Mouse (Mus musculus) neural tube, embryonic 11.5 days (tissue): Measurements from ENCODE around the gene Ctcf. TPM values are rescaled to one million over a fixed set of nuclear protein-coding genes. Genes with fewer than 3 reads are reported as not detected.

Experiments used
- ATAC-seq: fragments of 200-750 bp; cut with Nextera tagmentation; 2 replicates; pipeline ENCODE4 v1.8.0; 2017; ENCODE audit warnings: moderate number of reproducible peaks, mild to moderate bottlenecking, moderate TSS enrichment, moderate library complexity; ENCODE audit not compliant: insufficient read depth, low FRiP score, low TSS enrichment
- DNase-seq: peaks from one replicate; pipeline ENCODE4 v3.0.0-alpha.2; 2015; ENCODE audit warnings: low spot score
- H3K27ac ChIP-seq: fragments of 300-500 bp; sonication (generic); 2 replicates; pipeline ENCODE4 v1.5.1; 2014; ENCODE audit warnings: low read depth, mild to moderate bottlenecking, low read length
- H3K27me3 ChIP-seq: fragments of 300-500 bp; sonication (generic); 2 replicates; pipeline ENCODE4 v1.6.1; 2014; ENCODE audit warnings: mild to moderate bottlenecking, low read length, mixed read lengths; ENCODE audit not compliant: control insufficient read depth, insufficient read depth
- H3K36me3 ChIP-seq: fragments of 300-500 bp; sonication (generic); 2 replicates; pipeline ENCODE4 v1.6.1; 2014; ENCODE audit warnings: mild to moderate bottlenecking, low read length, moderate library complexity, mixed read lengths; ENCODE audit not compliant: control insufficient read depth, insufficient read depth
- H3K4me1 ChIP-seq: fragments of 300-500 bp; sonication (generic); 2 replicates; pipeline ENCODE4 v1.6.1; 2014; ENCODE audit warnings: low read length, mixed read lengths; ENCODE audit not compliant: control insufficient read depth, insufficient read depth
- H3K4me2 ChIP-seq: fragments of 300-500 bp; sonication (generic); 2 replicates; pipeline ENCODE4 v1.6.1; 2014; ENCODE audit warnings: low read depth, mild to moderate bottlenecking, moderate library complexity
- H3K4me3 ChIP-seq: fragments of 300-500 bp; sonication (generic); 2 replicates; pipeline ENCODE4 v1.5.1; 2014; ENCODE audit warnings: low read depth, low read length
- H3K9ac ChIP-seq: fragments of 300-500 bp; sonication (generic); 2 replicates; pipeline ENCODE4 v1.6.1; 2014; ENCODE audit warnings: mild to moderate bottlenecking, low read length
- H3K9me3 ChIP-seq: fragments of 300-500 bp; sonication (generic); 2 replicates; pipeline ENCODE4 v1.6.1; 2016; ENCODE audit warnings: low read length; ENCODE audit not compliant: control insufficient read depth
- WGBS: fragments of 180-500 bp; shearing (Covaris S2); extraction: QIAGEN DNeasy Blood & Tissue Kit; methylation state at CpG from one replicate; pipeline ENCODE4 v1.1.7; 2014; 5-methylcytosine and 5-hydroxymethylcytosine counted together
- microRNA counts: library from miRNA; unstranded; fragments of <30 nt; microRNA quantifications from one replicate; lab custom pipeline; 2015
- microRNA-seq: library from miRNA; unstranded; fragments of <30 nt; microRNA quantifications from one replicate; pipeline ENCODE4, GENCODE M21; 2016
- polyA plus RNA-seq: library from polyadenylated mRNA; unstranded; fragments of >200 nt; fragmentation: Nextera tagmentation; extraction: Ambion mirVana; gene quantifications from 2 replicates; pipeline ENCODE4 v1.2.1, GENCODE M21; 2014

Gene Ctcf
- polyA plus RNA-seq, 1 experiment from 2014 or later, result 111 TPM

- Histone ChIP-seq H3K36me3 (peaks cover 5% of the 10 kb centered on the region), H3K9ac (no peak overlapping the region), H3K9me3 (no peaks in the 10 kb centered on the region), H3K27me3 (no peaks in the 10 kb centered on the region), H3K4me1 (no peaks in the 10 kb centered on the region), H3K4me2 (no peak overlapping the region), H3K27ac (no peak overlapping the region), H3K4me3 (no peak overlapping the region)
- DNase-seq (no peak), ATAC-seq (no peak)
- 89% methylated on average over 4 of the region's 4 CpGs for WGBS
Measured at GRCm38 (mm10) chr8:105719637-105720036, 83.3 kb downstream of the Ctcf start.

DNA sequence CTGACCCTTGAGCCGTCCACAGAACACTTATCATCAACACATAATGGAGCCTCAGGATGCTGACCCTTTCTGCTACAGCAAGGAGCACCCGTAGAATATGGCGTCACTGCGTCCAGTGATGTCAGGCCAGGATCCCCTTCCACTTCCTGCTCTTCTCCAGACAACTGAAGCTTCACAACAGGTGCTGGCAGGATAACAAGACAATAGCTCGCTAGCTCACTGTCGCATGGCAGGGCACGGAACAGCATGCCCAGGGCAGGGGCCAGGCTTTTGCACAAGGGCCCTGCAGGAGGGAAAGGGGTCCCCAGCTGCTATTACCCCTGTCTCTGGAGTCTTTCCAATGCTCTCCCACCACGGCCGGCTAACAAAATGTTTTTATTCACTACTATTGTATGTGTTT, 86.5 kb downstream of the Ctcf start:
- no peak overlapping the region for H3K9ac ChIP-seq
- WGBS, result 94% methylated on average over 9 of the region's 9 CpGs

GRCm38 (mm10) chr8:105725726-105726125, 89.4 kb downstream of the Ctcf start:
- no peaks in the 10 kb centered on the region for H3K27me3 ChIP-seq
- no peak for DNase-seq

More for the DNA sequence above, 86.5 kb downstream of the Ctcf start:
- Histone ChIP-seq H3K4me2 (no peak overlapping the region), H3K27me3 (no peaks in the 10 kb centered on the region), H3K36me3 (no peaks in the 10 kb centered on the region), H3K4me1 (no peaks in the 10 kb centered on the region), H3K9me3 (no peaks in the 10 kb centered on the region), H3K27ac (no peak overlapping the region), H3K4me3 (no peak overlapping the region)
- DNase-seq (no peak), ATAC-seq (no peak)

GRCm38 (mm10) chr8:105727397-105728124, 91.2 kb downstream of the Ctcf start:
- no peaks in the 10 kb centered on the region for H3K9me3 ChIP-seq
- 81% methylated on average over 18 of the region's 18 CpGs for WGBS
- H3K27me3 ChIP-seq, result no peaks in the 10 kb centered on the region
- no peaks in the 10 kb centered on the region for H3K36me3 ChIP-seq
- H3K4me2 ChIP-seq, result no peak overlapping the region
- no peaks in the 10 kb centered on the region for H3K4me1 ChIP-seq
- DNase-seq (no peak), ATAC-seq (no peak)
- no peak overlapping the region for H3K4me3 ChIP-seq
- H3K9ac ChIP-seq, result no peak overlapping the region
- H3K27ac ChIP-seq, result no peak overlapping the region

More at GRCm38 (mm10) chr8:105725726-105726125, 89.4 kb downstream of the Ctcf start:
- Histone ChIP-seq H3K4me3 (no peak overlapping the region), H3K9ac (no peak overlapping the region), H3K4me2 (no peak overlapping the region), H3K27ac (no peak overlapping the region), H3K9me3 (no peaks in the 10 kb centered on the region), H3K36me3 (no peaks in the 10 kb centered on the region), H3K4me1 (no peaks in the 10 kb centered on the region)
- ATAC-seq, result no peak
- 85% methylated on average over 5 of the region's 5 CpGs for WGBS

DNA sequence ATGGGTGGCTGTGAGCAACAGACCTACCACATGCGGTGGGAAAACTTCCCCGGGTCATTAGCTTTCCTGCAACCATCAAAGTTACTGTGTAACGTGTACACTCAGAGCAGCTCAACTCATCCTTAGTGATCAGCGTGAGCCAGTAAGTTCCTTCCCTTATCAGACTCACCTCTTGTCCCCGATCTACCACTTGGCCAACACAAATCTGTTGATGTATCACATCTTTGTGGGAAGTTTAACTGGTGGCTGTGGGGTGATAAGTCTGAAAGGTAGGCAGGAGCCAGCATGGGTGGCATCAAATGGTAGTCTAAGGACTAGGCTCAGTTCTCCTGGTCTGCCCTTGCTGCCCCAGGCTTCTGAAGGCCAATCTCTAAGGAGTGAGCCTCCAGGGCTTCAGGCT, 95.8 kb downstream of the Ctcf start:
- 90% methylated on average over 5 of the region's 5 CpGs for WGBS
- no peak overlapping the region for H3K4me3 ChIP-seq
- no peak for ATAC-seq

More for the DNA sequence above, 95.8 kb downstream of the Ctcf start:
- DNase-seq, result no peak
- Histone ChIP-seq H3K9me3 (no peaks in the 10 kb centered on the region), H3K36me3 (no peaks in the 10 kb centered on the region), H3K4me2 (no peak overlapping the region), H3K27ac (no peak overlapping the region), H3K4me1 (no peaks in the 10 kb centered on the region), H3K9ac (no peak overlapping the region), H3K27me3 (no peaks in the 10 kb centered on the region)

MicroRNA genes within 50 kb of the gene (microRNA counts, 519-probe panel; counts per million panel counts)
- 171 counts per million, percentile 57 among the panel's probes with 10 or more counts for microRNA mmu-miR-1966 (lab: Ali Mortazavi, UCI)

Small RNA genes lying within 50 kb of the gene (microRNA-seq; reads per million reads assigned to microRNA genes)
- not detected for gene Mir1966

Other genes starting within 250 kb of the Ctcf start
- gene Kctd19, start 223.1 kb upstream of the Ctcf start, polyA plus RNA-seq, result not detected in 2 replicates
- 0.92 and 1.6 TPM in 2 replicates for gene Lrrc36, start 223.0 kb upstream of the Ctcf start, polyA plus RNA-seq
- gene Tppp3, start 165.0 kb upstream of the Ctcf start, polyA plus RNA-seq, result 218 and 229 TPM in 2 replicates
- gene Zdhhc1, start 139.7 kb upstream of the Ctcf start, polyA plus RNA-seq, result 18.5 and 18.9 TPM in 2 replicates
- 22.5 and 23.9 TPM in 2 replicates for gene Hsd11b2, start 117.8 kb upstream of the Ctcf start, polyA plus RNA-seq
- gene Atp6v0d1, start 70.5 kb upstream of the Ctcf start, polyA plus RNA-seq, result 137 and 148 TPM in 2 replicates
- gene Ripor1, start 31.3 kb upstream of the Ctcf start, polyA plus RNA-seq, result 19.3 and 20.3 TPM in 2 replicates
- gene Agrp, start 825 bp downstream of the Ctcf start, polyA plus RNA-seq, result 0.66 and 2.1 TPM in 2 replicates
- gene Carmil2, start 49.7 kb downstream of the Ctcf start, polyA plus RNA-seq, result 4.6 and 5.0 TPM in 2 replicates
- 74.3 and 76.7 TPM in 2 replicates for gene Acd, start 64.5 kb downstream of the Ctcf start, polyA plus RNA-seq
- gene Pard6a, start 64.6 kb downstream of the Ctcf start, polyA plus RNA-seq, result 23.1 and 24.1 TPM in 2 replicates
- gene 4933405L10Rik, start 71.1 kb downstream of the Ctcf start, polyA plus RNA-seq, result 0.20 TPM in 1 of 2 replicates, not detected in the other
- gene Enkd1, start 71.6 kb downstream of the Ctcf start, polyA plus RNA-seq, result 27.6 and 27.8 TPM in 2 replicates
- 35.5 and 42.0 TPM in 2 replicates for gene Gfod2, start 122.1 kb downstream of the Ctcf start, polyA plus RNA-seq
- 12.3 and 13.5 TPM in 2 replicates for gene Ranbp10, start 190.8 kb downstream of the Ctcf start, polyA plus RNA-seq
- gene Tsnaxip1, start 191.2 kb downstream of the Ctcf start, polyA plus RNA-seq, result 0.18 and 0.24 TPM in 2 replicates
- gene Cenpt, start 216.7 kb downstream of the Ctcf start, polyA plus RNA-seq, result 58.3 and 62.6 TPM in 2 replicates
- gene Thap11, start 218.6 kb downstream of the Ctcf start, polyA plus RNA-seq, result 68.9 and 71.8 TPM in 2 replicates
- 342 and 344 TPM in 2 replicates for gene Nutf2, start 224.0 kb downstream of the Ctcf start, polyA plus RNA-seq
- gene Edc4, start 244.3 kb downstream of the Ctcf start, polyA plus RNA-seq, result 50.0 and 50.5 TPM in 2 replicates